Mouse (Mus musculus) hindbrain, embryonic 10.5 days (tissue): ENCODE results near the gene Dlg3. TPM values are rescaled to one million over a fixed set of nuclear protein-coding genes. Genes with fewer than 3 reads are reported as not detected.

Experiments used
- DNase-seq: peaks from one replicate; pipeline ENCODE4 v3.0.0-alpha.2; 2017; ENCODE audit warnings: low spot score
- H3K27ac ChIP-seq: fragments of 300-500 bp; sonication (generic); 2 replicates; pipeline ENCODE4 v1.5.1; 2016; ENCODE audit warnings: mild to moderate bottlenecking, moderate library complexity
- H3K27me3 ChIP-seq: fragments of 300-500 bp; sonication (generic); 2 replicates; pipeline ENCODE4 v1.6.1; 2016; ENCODE audit warnings: mild to moderate bottlenecking; ENCODE audit not compliant: poor library complexity, insufficient read depth, severe bottlenecking
- H3K36me3 ChIP-seq: fragments of 300-500 bp; sonication (generic); 2 replicates; pipeline ENCODE4 v1.6.1; 2016; ENCODE audit warnings: mild to moderate bottlenecking, moderate library complexity
- H3K4me1 ChIP-seq: fragments of 300-500 bp; sonication (generic); replicated peaks from 2 replicates; pipeline ENCODE4 v1.6.1; 2016; ENCODE audit warnings: mild to moderate bottlenecking
- H3K4me3 ChIP-seq: fragments of 300-500 bp; sonication (generic); 2 replicates; pipeline ENCODE4 v1.5.1; 2016; ENCODE audit warnings: mild to moderate bottlenecking, moderate library complexity
- H3K9me3 ChIP-seq: fragments of 300-500 bp; sonication (generic); 2 replicates; pipeline ENCODE4 v1.6.1; 2016; ENCODE audit warnings: mild to moderate bottlenecking, moderate library complexity
- WGBS: fragments of 180-500 bp; shearing (Covaris S2); methylation state at CpG from one replicate; pipeline ENCODE4 v1.1.7; 2016; 5-methylcytosine and 5-hydroxymethylcytosine counted together
- polyA plus RNA-seq: library from polyadenylated mRNA; unstranded; fragments of >200 nt; fragmentation: Nextera tagmentation; extraction: Ambion mirVana; gene quantifications from 2 replicates; pipeline ENCODE4 v1.2.1, GENCODE M21; 2016

The Dlg3 gene
- polyA plus RNA-seq, 1 experiment from 2014 or later = 12.2 TPM

- Histone ChIP-seq H3K27ac (no peak overlapping the region), H3K4me3 (no peak overlapping the region), H3K27me3 (peaks cover 16% of the 10 kb centered on the region; the same call in 1 of the 2 replicates), H3K36me3 (peaks cover 99% of the 10 kb centered on the region), H3K9me3 (no peaks in the 10 kb centered on the region), H3K4me1 (no peaks in the 10 kb centered on the region)
- DNase-seq = no peak
- 92% methylated on average over 4 of the region's 4 CpGs for WGBS
Observed at GRCm38 (mm10) chrX:100811129-100811528, 43.6 kb downstream of the Dlg3 start.

DNA sequence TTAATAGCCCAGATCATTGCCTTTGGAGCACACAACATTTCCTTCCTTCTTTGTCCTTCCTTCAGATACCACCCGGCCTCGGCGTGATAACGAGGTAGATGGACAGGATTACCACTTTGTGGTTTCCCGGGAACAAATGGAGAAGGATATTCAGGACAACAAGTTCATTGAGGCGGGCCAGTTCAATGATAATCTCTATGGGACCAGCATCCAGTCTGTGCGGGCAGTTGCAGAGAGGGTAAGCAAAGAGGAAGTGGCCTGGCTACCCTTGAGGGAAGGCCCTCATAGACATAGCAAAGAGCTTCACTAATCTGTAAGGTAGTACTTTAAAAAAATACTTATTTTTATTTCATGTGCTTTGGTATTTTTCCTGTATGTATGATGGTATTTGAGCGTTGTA, 46.6 kb downstream of the Dlg3 start:
- Histone ChIP-seq H3K36me3 (peaks cover 97% of the 10 kb centered on the region), H3K27ac (no peak overlapping the region), H3K27me3 (peaks cover 25% of the 10 kb centered on the region), H3K4me3 (no peak overlapping the region), H3K9me3 (no peaks in the 10 kb centered on the region), H3K4me1 (no peaks in the 10 kb centered on the region)
- no peak for DNase-seq
- 94% methylated on average over 8 of the region's 8 CpGs for WGBS

DNA sequence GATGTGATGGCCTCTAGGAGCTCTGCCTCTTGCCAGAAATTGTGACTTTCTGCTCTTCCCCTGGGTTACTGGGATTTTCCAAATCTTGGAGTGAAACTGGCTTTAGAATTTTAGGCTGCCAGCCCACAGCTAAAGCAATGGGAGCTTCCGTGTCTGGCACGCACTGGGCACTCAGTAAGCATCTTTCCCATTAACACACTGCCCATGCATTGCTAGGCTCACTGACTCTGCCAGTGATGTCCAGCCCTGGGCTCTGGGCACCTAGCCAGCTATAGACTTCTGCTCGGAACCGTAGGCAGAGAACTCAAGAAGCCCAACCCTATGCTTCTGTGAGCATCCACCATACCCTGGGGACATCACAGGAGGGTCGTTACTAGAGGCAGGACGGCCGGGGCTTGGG, 48.2 kb downstream of the Dlg3 start:
- 86% methylated on average over 7 of the region's 7 CpGs for WGBS
- H3K27ac ChIP-seq = no peak overlapping the region
- H3K27me3 ChIP-seq = peaks cover 25% of the 10 kb centered on the region
- no peaks in the 10 kb centered on the region for H3K9me3 ChIP-seq
- H3K36me3 ChIP-seq = peaks cover 83% of the 10 kb centered on the region
- no peak for DNase-seq
- H3K4me1 ChIP-seq = peaks cover 6% of the 10 kb centered on the region
- H3K4me3 ChIP-seq = no peak overlapping the region

GRCm38 (mm10) chrX:100818681-100819080, 51.2 kb downstream of the Dlg3 start:
- no peak overlapping the region for H3K4me3 ChIP-seq
- 86% methylated on average over 9 of the region's 9 CpGs for whole genome bisulfite sequencing
- H3K36me3 ChIP-seq = peaks cover 55% of the 10 kb centered on the region
- DNase-seq = no peak
- peaks cover 16% of the 10 kb centered on the region for H3K27me3 ChIP-seq
- H3K4me1 ChIP-seq = peaks cover 12% of the 10 kb centered on the region
- H3K9me3 ChIP-seq = no peaks in the 10 kb centered on the region
- H3K27ac ChIP-seq = no peak overlapping the region

DNA sequence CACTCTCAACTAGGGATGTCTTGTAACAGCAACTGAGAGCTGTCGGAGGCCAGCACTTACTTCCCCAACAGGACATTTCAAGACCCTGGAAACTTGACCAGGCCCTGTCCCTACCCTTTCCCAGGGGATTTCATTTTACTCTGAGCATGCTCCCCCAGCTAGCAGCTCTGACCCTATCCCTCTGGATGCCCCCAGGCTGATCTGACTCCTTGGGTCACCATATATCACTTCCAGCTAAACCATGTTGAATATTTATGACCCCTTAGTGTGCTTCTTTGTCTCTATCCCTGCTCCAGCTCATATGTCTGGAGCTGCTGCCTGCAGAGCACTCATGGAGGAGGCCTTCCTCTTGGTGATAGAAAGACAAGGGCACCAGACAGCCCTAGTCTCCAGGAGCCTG, 53.6 kb downstream of the Dlg3 start:
- Histone ChIP-seq H3K4me3 (no peak overlapping the region), H3K27ac (no peak overlapping the region), H3K27me3 (peaks cover 9% of the 10 kb centered on the region), H3K4me1 (peaks cover 12% of the 10 kb centered on the region), H3K9me3 (no peaks in the 10 kb centered on the region), H3K36me3 (peaks cover 30% of the 10 kb centered on the region)
- 61% methylated on average over 1 of the region's 1 CpGs for WGBS
- DNase-seq = no peak

DNA sequence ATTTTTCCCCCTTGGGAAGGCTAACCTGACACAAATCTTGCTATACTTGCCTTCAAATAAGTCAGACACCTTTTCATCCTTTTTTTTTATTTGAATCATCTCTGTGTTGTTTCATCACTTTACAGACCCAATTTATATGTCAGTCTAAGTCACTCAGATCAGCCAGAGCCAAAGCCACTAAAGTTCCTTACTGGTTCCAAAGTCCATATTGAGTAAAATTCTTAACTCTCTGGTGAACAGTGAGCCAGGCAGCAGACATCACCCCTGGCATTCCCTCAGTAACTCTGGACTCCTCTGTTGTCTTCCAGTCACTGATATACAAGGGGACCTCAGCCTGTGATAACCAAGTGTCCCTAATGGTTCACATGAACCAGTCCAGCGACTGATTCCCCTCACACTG, 58.0 kb downstream of the Dlg3 start:
- Histone ChIP-seq H3K9me3 (no peaks in the 10 kb centered on the region), H3K36me3 (no peaks in the 10 kb centered on the region), H3K27ac (no peak overlapping the region), H3K4me1 (peaks cover 7% of the 10 kb centered on the region), H3K27me3 (peaks cover 6% of the 10 kb centered on the region), H3K4me3 (no peak overlapping the region)
- WGBS = 64% methylated on average over 1 of the region's 1 CpGs
- DNase-seq = no peak

DNA sequence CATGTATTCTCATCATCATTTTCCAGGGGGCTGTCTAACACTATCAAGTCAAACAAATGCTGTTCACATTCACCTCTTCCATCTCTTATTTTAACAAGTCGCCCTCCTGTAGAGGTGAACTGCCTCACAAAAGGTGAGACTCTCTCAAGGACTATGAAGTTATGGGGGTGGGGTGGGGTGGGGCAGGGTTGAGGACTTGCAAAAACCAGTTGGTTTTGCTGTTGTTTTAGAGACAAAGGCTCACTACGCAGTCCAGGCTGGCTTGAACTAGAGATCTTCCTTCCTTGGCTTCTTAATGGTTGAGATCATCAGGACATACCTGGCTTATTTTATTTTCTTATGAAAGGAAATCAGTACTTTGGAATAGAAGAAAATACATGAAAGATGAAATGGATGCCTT, 65.3 kb downstream of the Dlg3 start:
- WGBS = 83% methylated on average over 2 of the region's 2 CpGs
- no peaks in the 10 kb centered on the region for H3K9me3 ChIP-seq
- peaks cover 21% of the 10 kb centered on the region for H3K27me3 ChIP-seq
- no peaks in the 10 kb centered on the region for H3K4me1 ChIP-seq
- H3K27ac ChIP-seq = no peak overlapping the region
- DNase-seq = no peak
- no peaks in the 10 kb centered on the region for H3K36me3 ChIP-seq
- no peak overlapping the region for H3K4me3 ChIP-seq

- no peaks in the 10 kb centered on the region for H3K9me3 ChIP-seq
- H3K27me3 ChIP-seq = peaks cover 20% of the 10 kb centered on the region
- H3K4me1 ChIP-seq = no peaks in the 10 kb centered on the region
- no peak for DNase-seq
- no peaks in the 10 kb centered on the region for H3K36me3 ChIP-seq
- H3K27ac ChIP-seq = no peak overlapping the region
- H3K4me3 ChIP-seq = no peak overlapping the region
Observed at GRCm38 (mm10) chrX:100839211-100839610, 71.7 kb downstream of the Dlg3 start.

Other genes starting within 250 kb of the Dlg3 start
- not detected in 2 replicates for gene Dgat2l6, start 242.9 kb upstream of the Dlg3 start, polyA plus RNA-seq
- gene Awat1, start 195.5 kb upstream of the Dlg3 start, polyA plus RNA-seq = not detected in 2 replicates
- not detected in 2 replicates for gene P2ry4, start 172.9 kb upstream of the Dlg3 start, polyA plus RNA-seq
- gene Arr3, start 162.2 kb upstream of the Dlg3 start, polyA plus RNA-seq = not detected in 2 replicates
- gene Kif4, start 142.0 kb upstream of the Dlg3 start, polyA plus RNA-seq = 32.2 and 39.0 TPM in 2 replicates
- 134 and 146 TPM in 2 replicates for gene Pdzd11, start 141.2 kb upstream of the Dlg3 start, polyA plus RNA-seq
- gene Gdpd2, start 37.8 kb upstream of the Dlg3 start, polyA plus RNA-seq = 8.6 and 9.9 TPM in 2 replicates